Mouse (Mus musculus) liver, embryonic 13.5 days (tissue): ENCODE measurements at regions not wholly inside any gene's neighbourhood (a gene's known extent, or its start where the extent isn't known, plus 50 kb on each side); places are given as distances from the start of the nearest gene placed in this dataset.
A peak's percentile ranks its signal among the peaks of the same experiment; 100 is the strongest.

Experiments
- ATAC-seq: fragments of 200-750 bp; cut with Nextera tagmentation; 2 replicates; pipeline ENCODE4 v1.8.0; 2017; ENCODE audit warnings: low read depth, mild to moderate bottlenecking, moderate number of reproducible peaks, moderate library complexity
- DNase-seq: peaks from one replicate; pipeline ENCODE4 v3.0.0; 2022
- H3K27ac ChIP-seq: fragments of 300-500 bp; sonication (generic); 2 replicates; pipeline ENCODE4 v1.5.1; 2015; ENCODE audit warnings: moderate library complexity, mild to moderate bottlenecking, inconsistent platforms
- H3K27me3 ChIP-seq: fragments of 300-500 bp; sonication (generic); 2 replicates; pipeline ENCODE4 v1.6.1; 2015; ENCODE audit warnings: mild to moderate bottlenecking, inconsistent platforms
- H3K36me3 ChIP-seq: fragments of 300-500 bp; sonication (generic); 2 replicates; pipeline ENCODE4 v1.6.1; 2015; ENCODE audit warnings: mild to moderate bottlenecking, inconsistent platforms
- H3K4me1 ChIP-seq: fragments of 300-500 bp; sonication (generic); replicated peaks from 2 replicates; pipeline ENCODE4 v1.6.1; 2015; ENCODE audit warnings: inconsistent platforms
- H3K4me2 ChIP-seq: fragments of 300-500 bp; sonication (generic); 2 replicates; pipeline ENCODE4 v1.6.1; 2015; ENCODE audit warnings: inconsistent platforms, mild to moderate bottlenecking, moderate library complexity
- H3K4me3 ChIP-seq: fragments of 300-500 bp; sonication (generic); replicated peaks from 2 replicates; pipeline ENCODE4 v1.5.1; 2015; ENCODE audit warnings: mild to moderate bottlenecking, inconsistent platforms
- H3K9ac ChIP-seq: fragments of 300-500 bp; sonication (generic); 2 replicates; pipeline ENCODE4 v1.6.1; 2015; ENCODE audit warnings: mild to moderate bottlenecking, inconsistent platforms
- H3K9me3 ChIP-seq: fragments of 300-500 bp; sonication (generic); replicated peaks from 2 replicates; pipeline ENCODE4 v1.6.1; 2016; ENCODE audit warnings: inconsistent platforms
- WGBS: fragments of 180-500 bp; shearing (Covaris S2); methylation state at CpG from one replicate; pipeline ENCODE4 v1.1.7; 2015; ENCODE audit not compliant: insufficient replicate concordance; 5-methylcytosine and 5-hydroxymethylcytosine counted together

GRCm38 (mm10) chr13:51974101-51974500, 127.6 kb downstream of the Gadd45g start:
- Histone ChIP-seq H3K36me3 (0 out of 2 replicates have a peak, but pooled peaks cover 4% of the 10 kb centered on the region), H3K9ac (no peak overlapping the region), H3K4me3 (no peak overlapping the region), H3K4me2 (no peak overlapping the region), H3K27ac (no peak overlapping the region), H3K27me3 (no peaks in the 10 kb centered on the region), H3K9me3 (peaks cover 11% of the 10 kb centered on the region), H3K4me1 (peaks cover 58% of the 10 kb centered on the region)
- ATAC-seq (no peak), DNase-seq (no peak)
- WGBS, result 89% methylated on average over 5 of the region's 6 CpGs

GRCm38 (mm10) chr13:51975330-51975729, 128.9 kb downstream of the Gadd45g start:
- peaks cover 65% of the 10 kb centered on the region for H3K4me1 ChIP-seq
- ATAC-seq, result no peak
- no peaks in the 10 kb centered on the region for H3K27me3 ChIP-seq
- H3K9ac ChIP-seq, result peak overlapping the region; percentile 67
- no peak overlapping the region for H3K4me3 ChIP-seq
- peak overlapping the region; percentile 85 for H3K27ac ChIP-seq
- H3K9me3 ChIP-seq, result peaks cover 11% of the 10 kb centered on the region
- H3K36me3 ChIP-seq, result 0 out of 2 replicates have a peak, but pooled peaks cover 4% of the 10 kb centered on the region
- 60% methylated on average over 10 of the region's 10 CpGs for WGBS
- DNase-seq, result no peak
- H3K4me2 ChIP-seq, result peak overlapping the region; percentile 66

- H3K4me1 ChIP-seq, result peaks cover 71% of the 10 kb centered on the region
- H3K4me2 ChIP-seq, result peak overlapping the region; percentile 66
- H3K27ac ChIP-seq, result peak overlapping the region; percentile 85
- H3K27me3 ChIP-seq, result no peaks in the 10 kb centered on the region
- WGBS, result 15% methylated on average over 7 of the region's 7 CpGs
- ATAC-seq (peak; percentile 88), DNase-seq (peak; percentile 70)
- H3K36me3 ChIP-seq, result 0 out of 2 replicates have a peak, but pooled peaks cover 4% of the 10 kb centered on the region
- peak overlapping the region; percentile 24 for H3K4me3 ChIP-seq
- peak overlapping the region; percentile 67 for H3K9ac ChIP-seq
- peaks cover 11% of the 10 kb centered on the region for H3K9me3 ChIP-seq
These were observed 129.5 kb downstream of the Gadd45g start for GRCm38 (mm10) chr13:51975801-51976601.

GRCm38 (mm10) chr13:51976620-51977214, 130.2 kb downstream of the Gadd45g start:
- Histone ChIP-seq H3K9me3 (peaks cover 11% of the 10 kb centered on the region), H3K27ac (peak overlapping the region; percentile 85), H3K4me3 (no peak overlapping the region), H3K4me2 (peak overlapping the region; percentile 66), H3K9ac (peak overlapping the region; percentile 67), H3K36me3 (0 out of 2 replicates have a peak, but pooled peaks cover 4% of the 10 kb centered on the region), H3K4me1 (peaks cover 71% of the 10 kb centered on the region), H3K27me3 (no peaks in the 10 kb centered on the region)
- 60% methylated on average over 6 of the region's 6 CpGs for WGBS
- ATAC-seq, result no peak
- no peak for DNase-seq

GRCm38 (mm10) chr13:51979301-51979977, 133.0 kb downstream of the Gadd45g start:
- no peaks in the 10 kb centered on the region for H3K27me3 ChIP-seq
- ATAC-seq (peak; percentile 92), DNase-seq (peak; percentile 73)
- 0 out of 2 replicates have a peak, but pooled peaks cover 4% of the 10 kb centered on the region for H3K36me3 ChIP-seq
- H3K4me2 ChIP-seq, result peak overlapping the region; percentile 52
- H3K4me3 ChIP-seq, result peak overlapping the region; percentile 6; the same call in 1 of the 2 replicates
- H3K27ac ChIP-seq, result peak overlapping the region; percentile 91
- WGBS, result 35% methylated on average over 5 of the region's 5 CpGs
- H3K9me3 ChIP-seq, result peaks cover 11% of the 10 kb centered on the region
- H3K4me1 ChIP-seq, result peaks cover 62% of the 10 kb centered on the region
- peak overlapping the region; percentile 47 for H3K9ac ChIP-seq

- no peaks in the 10 kb centered on the region for H3K27me3 ChIP-seq
- DNase-seq (no peak), ATAC-seq (no peak)
- H3K9me3 ChIP-seq, result peaks cover 11% of the 10 kb centered on the region
- no peak overlapping the region for H3K9ac ChIP-seq
- H3K27ac ChIP-seq, result peak overlapping the region; percentile 91
- no peak overlapping the region for H3K4me3 ChIP-seq
- peaks cover 53% of the 10 kb centered on the region for H3K4me1 ChIP-seq
- H3K36me3 ChIP-seq, result 0 out of 2 replicates have a peak, but pooled peaks cover 4% of the 10 kb centered on the region
- no peak overlapping the region for H3K4me2 ChIP-seq
- 64% methylated on average over 1 of the region's 1 CpGs for WGBS
These were observed 133.9 kb downstream of the Gadd45g start for GRCm38 (mm10) chr13:51980344-51980743.

GRCm38 (mm10) chr13:51983002-51983401, 136.5 kb downstream of the Gadd45g start:
- Histone ChIP-seq H3K4me1 (peaks cover 30% of the 10 kb centered on the region), H3K27me3 (no peaks in the 10 kb centered on the region), H3K36me3 (0 out of 2 replicates have a peak, but pooled peaks cover under 1% of the 10 kb centered on the region), H3K4me3 (no peak overlapping the region), H3K9ac (no peak overlapping the region), H3K4me2 (no peak overlapping the region), H3K9me3 (0 out of 2 replicates have a peak, but pooled peaks cover 2% of the 10 kb centered on the region), H3K27ac (no peak overlapping the region)
- no peak for DNase-seq
- no peak for ATAC-seq
- 69% methylated on average over 8 of the region's 8 CpGs for WGBS

GRCm38 (mm10) chr13:51983575-51983974, 137.1 kb downstream of the Gadd45g start:
- no peak overlapping the region for H3K4me3 ChIP-seq
- DNase-seq (no peak), ATAC-seq (no peak)
- no peak overlapping the region for H3K4me2 ChIP-seq
- H3K27me3 ChIP-seq, result no peaks in the 10 kb centered on the region
- peaks cover 24% of the 10 kb centered on the region for H3K4me1 ChIP-seq
- no peak overlapping the region for H3K27ac ChIP-seq
- H3K36me3 ChIP-seq, result no peaks in the 10 kb centered on the region
- H3K9me3 ChIP-seq, result no peaks in the 10 kb centered on the region
- no peak overlapping the region for H3K9ac ChIP-seq
- 59% methylated on average over 5 of the region's 5 CpGs for WGBS

- Histone ChIP-seq H3K27me3 (no peaks in the 10 kb centered on the region), H3K4me1 (0 out of 2 replicates have a peak, but pooled peaks cover 4% of the 10 kb centered on the region), H3K36me3 (no peaks in the 10 kb centered on the region), H3K4me2 (no peak overlapping the region), H3K9me3 (0 out of 2 replicates have a peak, but pooled peaks cover 3% of the 10 kb centered on the region), H3K9ac (no peak overlapping the region), H3K4me3 (no peak overlapping the region), H3K27ac (no peak overlapping the region)
- DNase-seq (no peak), ATAC-seq (no peak)
- WGBS, result 66% methylated on average over 4 of the region's 4 CpGs
These were observed 144.9 kb downstream of the Gadd45g start for GRCm38 (mm10) chr13:51991339-51991738.

- ATAC-seq (no peak), DNase-seq (no peak)
- Histone ChIP-seq H3K27me3 (no peaks in the 10 kb centered on the region), H3K4me1 (0 out of 2 replicates have a peak, but pooled peaks cover 8% of the 10 kb centered on the region), H3K27ac (no peak overlapping the region), H3K9ac (no peak overlapping the region), H3K36me3 (no peaks in the 10 kb centered on the region), H3K9me3 (0 out of 2 replicates have a peak, but pooled peaks cover 3% of the 10 kb centered on the region), H3K4me2 (no peak overlapping the region), H3K4me3 (no peak overlapping the region)
- 60% methylated on average over 6 of the region's 6 CpGs for WGBS
These were observed 146.4 kb downstream of the Gadd45g start for GRCm38 (mm10) chr13:51992878-51993277.

GRCm38 (mm10) chr13:51996163-51996562, 149.7 kb downstream of the Gadd45g start:
- H3K27me3 ChIP-seq, result no peaks in the 10 kb centered on the region; the same call in 1 of the 2 replicates
- H3K27ac ChIP-seq, result no peak overlapping the region
- H3K4me1 ChIP-seq, result peaks cover 18% of the 10 kb centered on the region
- no peak overlapping the region for H3K4me3 ChIP-seq
- DNase-seq (no peak), ATAC-seq (no peak)
- H3K9me3 ChIP-seq, result 0 out of 2 replicates have a peak, but pooled peaks cover 3% of the 10 kb centered on the region
- no peak overlapping the region for H3K4me2 ChIP-seq
- no peak overlapping the region for H3K9ac ChIP-seq
- H3K36me3 ChIP-seq, result no peaks in the 10 kb centered on the region
- WGBS, result 28% methylated on average over 4 of the region's 4 CpGs
